Mouse (Mus musculus) limb, embryonic 14.5 days (tissue): ENCODE data around the gene Dhrs7b. TPM values are rescaled to one million over a fixed set of nuclear protein-coding genes. Genes with fewer than 3 reads are reported as not detected.
"Not testable (repeated sequence)": the region's sequence is repeated elsewhere in the genome, so short reads cannot be mapped to it uniquely, and the experiment has no call there.

Experiments
- ATAC-seq: fragments of 200-750 bp; cut with Nextera tagmentation; 2 replicates; pipeline ENCODE4 v1.8.0; 2017; ENCODE audit warnings: low read depth, moderate number of reproducible peaks, moderate TSS enrichment; ENCODE audit not compliant: low FRiP score
- DNase-seq: peaks from one replicate; pipeline ENCODE4 v3.0.0-alpha.2; 2015; ENCODE audit warnings: low spot score
- H3K27ac ChIP-seq: fragments of 300-500 bp; sonication (generic); replicated peaks from 2 replicates; pipeline ENCODE4 v1.5.1; 2014; ENCODE audit warnings: low read depth, mild to moderate bottlenecking, low read length, moderate library complexity, mixed read lengths
- H3K27me3 ChIP-seq: fragments of 300-500 bp; sonication (generic); 2 replicates; pipeline ENCODE4 v1.6.1; 2014; ENCODE audit warnings: low read length, mixed read lengths; ENCODE audit not compliant: control insufficient read depth, insufficient read depth
- H3K36me3 ChIP-seq: fragments of 300-500 bp; sonication (generic); 2 replicates; pipeline ENCODE4 v1.6.1; 2014; ENCODE audit warnings: mild to moderate bottlenecking, low read length, moderate library complexity, mixed read lengths; ENCODE audit not compliant: control insufficient read depth, insufficient read depth
- H3K4me1 ChIP-seq: fragments of 300-500 bp; sonication (generic); 2 replicates; pipeline ENCODE4 v1.6.1; 2014; ENCODE audit warnings: antibody characterized with exemption, low read length, mixed read lengths; ENCODE audit not compliant: control insufficient read depth, insufficient read depth
- H3K4me2 ChIP-seq: fragments of 300-500 bp; sonication (generic); replicated peaks from 2 replicates; pipeline ENCODE4 v1.6.1; 2014; ENCODE audit warnings: low read depth, mild to moderate bottlenecking, low read length, moderate library complexity; ENCODE audit not compliant: severe bottlenecking
- H3K4me3 ChIP-seq: fragments of 300-500 bp; sonication (generic); replicated peaks from 2 replicates; pipeline ENCODE4 v1.5.1; 2014; ENCODE audit warnings: low read length
- H3K9ac ChIP-seq: fragments of 300-500 bp; sonication (generic); 2 replicates; pipeline ENCODE4 v1.6.1; 2014; ENCODE audit warnings: mild to moderate bottlenecking, low read depth, low read length, moderate library complexity; ENCODE audit not compliant: severe bottlenecking
- H3K9me3 ChIP-seq: fragments of 300-500 bp; sonication (generic); 2 replicates; pipeline ENCODE4 v1.6.1; 2016; ENCODE audit warnings: low read length; ENCODE audit not compliant: control insufficient read depth
- POLR2A ChIP-seq: fragments of 200-500 bp; IDR thresholded peaks from 2 replicates; pipeline ENCODE4 v1.8.0; 2012; ENCODE audit warnings: inconsistent platforms, mild to moderate bottlenecking, moderate library complexity, borderline replicate concordance; ENCODE audit not compliant: insufficient read depth, insufficient read length; ENCODE audit errors: extremely low read depth
- WGBS: fragments of 180-500 bp; shearing (Covaris S2); extraction: QIAGEN DNeasy Blood & Tissue Kit; methylation state at CpG from one replicate; pipeline ENCODE4 v1.1.7; 2014; 5-methylcytosine and 5-hydroxymethylcytosine counted together
- polyA plus RNA-seq, 2 experiments: library from polyadenylated mRNA; depleted of rRNA in 1 of 2; stranded (reverse) in 1 of 2; unstranded in 1 of 2; fragments of >200 nt; fragmentation: Nextera tagmentation in 1 of 2; extraction: Ambion mirVana in 1 of 2; gene quantifications; 2 replicates each; pipeline versions ENCODE4 v1.2.1 to v1.2.3; 2012 to 2014

The Dhrs7b gene
- polyA plus RNA-seq, 2 experiments = 17.3 to 32.4 TPM

DNA sequence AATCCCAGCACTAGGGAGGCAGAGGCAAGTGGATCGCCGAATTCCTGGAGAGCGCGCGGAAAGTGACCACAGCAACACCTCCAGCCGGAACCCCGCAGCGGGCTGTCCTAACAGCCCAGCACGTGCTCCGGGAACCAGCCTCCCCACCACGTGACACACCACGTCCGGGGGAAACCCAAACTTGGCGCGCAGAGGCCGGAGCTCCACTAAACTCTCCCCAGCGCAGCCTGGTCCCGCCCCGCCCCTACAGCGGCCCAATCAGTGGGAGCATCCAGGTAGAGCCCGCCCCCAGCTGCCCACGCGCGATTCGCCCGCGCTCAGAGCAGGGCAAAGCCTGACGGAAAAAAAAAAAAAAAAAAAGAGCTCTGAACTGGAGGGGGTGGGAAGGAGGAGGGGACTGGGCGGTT lies 19.4 kb upstream of the Dhrs7b start:
- WGBS = under 1% methylated on average over 29 of the region's 29 CpGs
- ATAC-seq = peak; percentile 100

GRCm38 (mm10) chr11:60811618-60812017 lies 18.8 kb upstream of the Dhrs7b start, which contains the start of gene Shmt1:
Gene Shmt1, minus strand, starts transcription at chr11:60811718.
- H3K4me3 ChIP-seq = peak within 1 kb of the TSS; percentile 50
- H3K4me1 ChIP-seq = peaks cover 15% of the 10 kb centered on the region; the same call in 1 of the 2 replicates
- H3K9me3 ChIP-seq, H3K36me3 ChIP-seq, H3K27ac ChIP-seq, DNase-seq, H3K27me3 ChIP-seq, ATAC-seq: not testable (repeated sequence)
- peak within 1 kb of the TSS; percentile 50 for H3K9ac ChIP-seq
- peak within 1 kb of the TSS; percentile 81 for H3K4me2 ChIP-seq
- WGBS = 28% methylated on average over 6 of the region's 6 CpGs

More for the DNA sequence above, 19.4 kb upstream of the Dhrs7b start:
- H3K4me2 ChIP-seq = peak overlapping the region; percentile 81
- no peak overlapping the region for H3K27ac ChIP-seq
- DNase-seq = peak; percentile 96
- no peaks in the 10 kb centered on the region for H3K9me3 ChIP-seq
- H3K27me3 ChIP-seq = no peaks in the 10 kb centered on the region
- TF ChIP-seq POLR2A = no peak
- no peaks in the 10 kb centered on the region for H3K36me3 ChIP-seq
- H3K4me3 ChIP-seq = peak overlapping the region; percentile 50
- H3K9ac ChIP-seq = peak overlapping the region; percentile 50
- H3K4me1 ChIP-seq = peaks cover 15% of the 10 kb centered on the region; the same call in 1 of the 2 replicates

GRCm38 (mm10) chr11:60816398-60816797 lies 14.0 kb upstream of the Dhrs7b start:
- WGBS = 61% methylated on average over 5 of the region's 5 CpGs
- H3K27me3 ChIP-seq = no peaks in the 10 kb centered on the region
- TF ChIP-seq POLR2A = no peak
- ATAC-seq (no peak), DNase-seq (no peak)
- no peak overlapping the region for H3K4me3 ChIP-seq
- H3K27ac ChIP-seq = no peak overlapping the region
- H3K9ac ChIP-seq = no peak overlapping the region
- H3K4me1 ChIP-seq = no peaks in the 10 kb centered on the region
- H3K4me2 ChIP-seq = no peak overlapping the region
- no peaks in the 10 kb centered on the region for H3K36me3 ChIP-seq
- H3K9me3 ChIP-seq = no peaks in the 10 kb centered on the region

DNA sequence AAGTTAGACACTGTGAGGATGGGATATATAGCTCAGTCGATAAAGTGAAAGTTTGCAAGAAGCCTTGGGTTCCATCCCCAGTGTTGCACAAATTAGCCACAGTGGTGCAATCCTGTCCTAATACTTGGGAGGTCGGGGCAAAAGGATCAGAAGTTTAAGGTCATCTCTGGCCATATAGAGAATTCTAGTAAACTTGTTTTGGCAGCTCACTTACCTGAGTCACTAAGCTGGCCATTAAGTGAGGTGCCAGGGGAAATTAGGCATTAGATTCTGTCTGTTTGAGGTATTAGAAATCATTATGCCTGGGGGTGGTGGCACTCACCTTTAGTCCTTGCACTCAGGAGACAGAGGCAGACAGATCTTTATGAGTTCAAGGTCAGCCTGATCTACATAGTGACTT lies 6.7 kb upstream of the Dhrs7b start:
- Histone ChIP-seq H3K9me3 (no peaks in the 10 kb centered on the region), H3K4me2 (no peak overlapping the region), H3K27me3 (no peaks in the 10 kb centered on the region), H3K9ac (no peak overlapping the region), H3K27ac (no peak overlapping the region), H3K4me1 (no peaks in the 10 kb centered on the region), H3K36me3 (no peaks in the 10 kb centered on the region), H3K4me3 (no peak overlapping the region)
- no peak for ATAC-seq
- 67% methylated on average over 2 of the region's 2 CpGs for WGBS
- DNase-seq = no peak
- no peak for TF ChIP-seq POLR2A

DNA sequence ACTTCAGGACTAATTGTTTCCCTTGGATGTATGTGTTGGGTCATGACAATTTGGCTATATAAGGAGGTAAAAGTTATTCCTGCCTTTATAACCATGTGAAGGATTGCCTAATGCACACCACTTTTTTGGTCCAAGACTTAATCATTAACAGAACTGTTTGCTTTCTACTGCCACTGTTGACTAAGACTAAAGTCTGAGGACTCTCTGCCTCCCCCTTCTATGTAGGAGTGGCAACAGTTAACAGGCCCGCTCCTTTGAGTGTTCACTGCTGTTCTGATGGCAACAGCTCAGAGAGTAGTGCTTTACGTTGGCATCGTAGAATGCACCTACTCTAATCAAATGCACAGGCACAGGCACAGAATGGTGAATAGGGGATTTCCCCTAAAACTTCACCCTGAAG lies 5.2 kb upstream of the Dhrs7b start:
- WGBS = 78% methylated on average over 3 of the region's 3 CpGs
- DNase-seq = no peak
- Histone ChIP-seq H3K4me2 (no peak overlapping the region), H3K9ac (no peak overlapping the region), H3K9me3 (no peaks in the 10 kb centered on the region), H3K27ac (no peak overlapping the region), H3K4me1 (no peaks in the 10 kb centered on the region), H3K36me3 (no peaks in the 10 kb centered on the region), H3K27me3 (no peaks in the 10 kb centered on the region), H3K4me3 (no peak overlapping the region)
- no peak for TF ChIP-seq POLR2A
- no peak for ATAC-seq

- Histone ChIP-seq H3K9ac (no peak overlapping the region), H3K27me3 (no peaks in the 10 kb centered on the region), H3K4me2 (no peak overlapping the region), H3K9me3 (no peaks in the 10 kb centered on the region), H3K27ac (no peak overlapping the region), H3K4me3 (no peak overlapping the region), H3K4me1 (0 out of 2 replicates have a peak, but pooled peaks cover 5% of the 10 kb centered on the region), H3K36me3 (no peaks in the 10 kb centered on the region)
- DNase-seq = no peak
- 71% methylated on average over 1 of the region's 1 CpGs for WGBS
- no peak for ATAC-seq
- no peak for TF ChIP-seq POLR2A
These were observed 3.7 kb upstream of the Dhrs7b start for GRCm38 (mm10) chr11:60826700-60827099.
